Mouse (Mus musculus) lung, postnatal 14 days (tissue): ENCODE measurements at regions not wholly inside any gene's neighbourhood (a gene's known extent, or its start where the extent isn't known, plus 50 kb on each side); places are given as distances from the start of the nearest gene placed in this dataset.
A peak's percentile ranks its signal among the peaks of the same experiment; 100 is the strongest.
"Not testable (repeated sequence)": the region's sequence is repeated elsewhere in the genome, so short reads cannot be mapped to it uniquely, and the experiment has no call there.

Experiments used
- DNase-seq: peaks from one replicate; pipeline ENCODE4 v3.0.0; 2021

DNA sequence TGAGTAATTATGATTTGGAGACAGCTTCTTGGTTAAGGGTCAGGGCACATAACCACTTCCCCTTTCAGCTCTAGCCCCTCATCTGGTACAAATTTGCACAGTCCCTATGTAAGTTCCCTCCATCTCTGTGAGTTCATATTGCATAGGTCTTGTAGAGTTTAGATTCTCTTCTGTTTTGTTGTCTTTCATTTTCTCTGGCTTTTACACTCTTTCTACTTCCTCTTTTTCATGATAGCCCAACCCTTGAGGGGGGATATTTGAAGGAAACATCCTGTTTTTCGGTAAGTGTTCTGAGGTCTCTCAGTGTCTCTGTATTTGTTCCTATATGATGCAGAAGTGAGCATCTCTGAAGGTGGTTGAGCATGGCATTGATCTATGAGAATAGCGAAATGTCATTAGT, 515.7 kb upstream of the Stxbp6 start:
- no peak for DNase-seq

DNA sequence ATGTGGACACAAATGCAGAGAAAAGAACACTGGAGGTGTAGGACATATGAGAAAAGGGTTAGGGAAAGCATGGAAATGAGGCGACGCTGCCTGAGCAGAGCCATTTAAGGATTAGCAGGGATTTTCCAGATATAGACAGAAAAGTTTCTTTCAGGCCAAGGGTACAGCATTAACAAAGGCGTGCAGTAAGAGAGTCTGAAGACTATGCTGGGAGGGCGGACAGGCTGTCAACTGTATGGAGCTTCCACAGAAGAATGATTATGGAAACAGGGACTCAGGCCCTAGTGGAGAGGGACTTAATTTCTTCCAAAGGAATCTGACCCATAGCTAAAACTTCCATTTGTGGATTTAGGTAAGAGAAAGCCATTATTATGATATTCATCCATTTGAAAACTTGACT, 511.3 kb upstream of the Stxbp6 start:
- no peak for DNase-seq

- no peak for DNase-seq
These were observed 489.0 kb upstream of the Stxbp6 start for GRCm38 (mm10) chr12:45563325-45564030.

DNA sequence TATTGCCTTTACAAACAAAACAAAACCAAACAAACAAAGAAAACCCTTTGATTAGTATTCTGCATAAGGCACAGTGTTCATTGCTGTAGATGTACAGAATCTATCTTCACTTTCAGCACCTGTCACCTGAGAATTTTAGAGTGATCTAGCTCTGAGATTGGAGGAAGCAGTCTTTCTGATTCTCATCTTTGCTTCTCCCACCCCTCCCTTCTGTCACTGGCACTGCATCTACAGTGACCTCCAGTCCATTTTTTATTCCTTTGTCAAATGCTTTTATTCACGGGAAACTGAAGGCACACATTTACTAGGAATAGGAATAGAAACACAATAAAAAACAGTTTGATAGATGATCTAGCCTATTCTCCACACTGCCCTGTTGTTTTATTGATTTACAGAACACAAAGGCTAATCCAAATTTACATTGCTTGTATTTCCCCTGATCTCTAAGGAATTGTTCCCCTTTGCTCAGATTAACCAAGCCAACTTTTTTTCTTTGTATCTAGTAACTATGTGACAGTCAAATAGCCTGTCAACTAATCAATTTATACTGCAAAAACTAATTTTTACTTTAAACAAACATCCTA, 488.2 kb upstream of the Stxbp6 start:
- DNase-seq = no peak

DNA sequence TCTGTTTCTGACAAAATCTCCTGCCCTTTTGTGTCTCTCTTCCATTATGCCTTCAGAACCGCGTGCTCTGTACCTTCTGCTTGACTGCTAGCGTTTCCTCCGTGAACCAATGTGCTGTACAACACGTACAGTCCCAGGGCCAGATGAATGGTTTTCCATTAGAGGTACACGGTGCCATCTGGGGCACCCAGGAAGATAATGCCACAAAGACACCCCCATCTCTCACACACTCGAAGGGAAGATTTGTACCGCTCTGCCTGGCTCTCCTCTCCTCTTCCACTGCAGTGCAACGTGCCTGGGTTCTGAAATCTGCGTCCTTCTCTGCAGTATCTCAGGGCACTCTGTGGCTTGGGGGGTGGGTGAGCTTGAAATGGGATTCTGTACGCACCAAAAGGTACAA, 487.4 kb upstream of the Stxbp6 start:
- DNase-seq = no peak

DNA sequence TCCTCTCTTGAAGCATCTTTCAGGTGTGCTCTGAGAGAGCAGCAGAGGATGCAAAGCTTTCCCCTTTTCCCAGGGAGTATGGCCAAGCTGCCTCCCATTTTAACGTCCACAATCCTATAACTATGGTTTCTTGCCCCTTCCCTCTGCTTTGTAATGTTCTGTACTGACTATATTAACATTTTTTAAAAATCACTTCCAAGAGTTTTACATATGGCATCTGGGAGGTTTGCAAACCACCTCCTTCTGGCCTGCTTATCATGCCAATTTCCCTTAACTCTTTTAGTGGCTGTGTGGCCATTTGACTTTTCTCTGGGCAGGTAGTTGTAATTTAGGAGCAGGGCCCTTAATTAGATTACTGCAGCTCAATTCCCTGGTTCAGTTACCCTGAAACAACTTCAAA, 486.9 kb upstream of the Stxbp6 start:
- no peak for DNase-seq

DNA sequence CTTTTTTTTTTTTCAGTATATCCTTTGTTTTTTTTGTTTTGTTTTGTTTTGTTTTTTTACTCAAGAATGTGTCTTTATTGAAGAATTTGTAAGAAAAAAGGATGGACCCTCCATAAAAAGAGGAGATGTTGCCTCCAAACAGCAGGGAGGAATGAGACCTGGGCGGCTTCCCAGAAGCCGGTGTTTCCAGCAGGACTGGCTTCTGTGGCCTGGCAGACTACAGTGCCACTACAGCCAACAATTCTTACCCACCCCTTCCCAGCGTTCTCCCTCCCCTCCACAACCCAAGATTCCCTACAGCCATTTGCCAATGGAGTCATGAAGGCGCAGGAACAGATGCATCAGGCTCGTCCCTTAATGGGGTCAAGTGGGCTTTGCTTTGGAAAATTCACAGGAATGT, 475.4 kb upstream of the Stxbp6 start:
- DNase-seq = not testable (repeated sequence)

DNA sequence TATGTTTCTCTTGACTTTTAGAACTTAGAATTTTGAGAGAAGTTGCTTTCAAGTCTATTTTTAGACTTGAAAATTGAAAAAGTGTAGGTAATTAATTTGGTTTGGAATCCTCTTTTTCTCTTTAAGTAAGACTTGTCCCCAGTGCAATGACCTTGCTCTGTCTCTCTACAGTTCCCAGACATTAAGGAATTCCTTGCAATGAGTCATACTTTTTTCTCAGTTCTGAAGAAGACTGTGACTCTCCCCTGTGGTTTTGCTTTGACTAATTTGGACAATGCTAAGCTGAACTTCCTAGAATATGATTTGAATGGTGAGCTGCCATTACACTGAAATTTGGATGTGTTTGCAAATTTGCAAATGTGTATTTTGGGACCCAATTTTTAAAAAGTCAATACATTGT, 445.0 kb upstream of the Stxbp6 start:
- DNase-seq = no peak

GRCm38 (mm10) chr12:45514459-45514858, 439.9 kb upstream of the Stxbp6 start:
- no peak for DNase-seq

- no peak for DNase-seq
These were observed 433.0 kb upstream of the Stxbp6 start for GRCm38 (mm10) chr12:45507400-45507982.

- DNase-seq = no peak
These were observed 425.3 kb upstream of the Stxbp6 start for GRCm38 (mm10) chr12:45499834-45500233.

DNA sequence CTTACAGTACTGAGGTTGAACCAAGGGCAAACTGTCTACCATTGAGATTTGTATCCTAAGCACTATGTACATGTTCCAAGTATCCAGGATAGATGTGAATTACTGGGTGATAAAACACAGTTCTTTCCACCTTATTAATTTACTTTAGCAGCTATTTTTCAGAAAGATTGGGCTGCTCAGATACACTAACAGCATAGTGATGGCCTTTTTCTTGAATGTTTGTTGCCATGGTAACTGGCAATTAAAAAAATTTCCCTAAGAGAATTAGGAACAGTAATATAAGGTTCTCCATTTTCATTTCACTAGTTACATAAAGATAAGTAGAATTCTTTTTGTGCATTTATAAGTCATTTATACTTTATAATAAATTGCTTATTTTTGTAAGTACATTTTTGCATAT, 423.7 kb upstream of the Stxbp6 start:
- no peak for DNase-seq

- no peak for DNase-seq
These were observed 414.5 kb upstream of the Stxbp6 start for GRCm38 (mm10) chr12:45489029-45489428.

GRCm38 (mm10) chr12:45476881-45477280, 402.4 kb upstream of the Stxbp6 start:
- DNase-seq = no peak

DNA sequence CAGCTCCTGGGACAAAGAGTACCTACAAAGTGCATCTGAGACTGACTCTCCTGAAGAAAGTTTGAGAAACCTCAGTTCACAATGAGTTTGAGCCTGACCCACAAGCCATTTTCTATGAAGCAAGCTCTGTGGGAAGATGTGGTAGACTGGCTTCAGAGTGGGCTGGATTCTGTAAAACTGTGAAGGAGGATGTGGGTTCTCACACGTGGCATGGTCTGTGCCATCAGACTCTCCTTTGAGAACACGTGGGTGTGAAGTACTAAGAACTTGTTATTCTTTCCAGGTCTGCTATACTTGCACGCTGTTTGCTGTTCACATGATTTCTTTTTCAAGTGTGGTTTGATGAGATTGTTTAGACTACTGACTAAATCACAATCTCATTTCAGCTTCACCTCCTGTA, 393.6 kb upstream of the Stxbp6 start:
- DNase-seq = no peak

DNA sequence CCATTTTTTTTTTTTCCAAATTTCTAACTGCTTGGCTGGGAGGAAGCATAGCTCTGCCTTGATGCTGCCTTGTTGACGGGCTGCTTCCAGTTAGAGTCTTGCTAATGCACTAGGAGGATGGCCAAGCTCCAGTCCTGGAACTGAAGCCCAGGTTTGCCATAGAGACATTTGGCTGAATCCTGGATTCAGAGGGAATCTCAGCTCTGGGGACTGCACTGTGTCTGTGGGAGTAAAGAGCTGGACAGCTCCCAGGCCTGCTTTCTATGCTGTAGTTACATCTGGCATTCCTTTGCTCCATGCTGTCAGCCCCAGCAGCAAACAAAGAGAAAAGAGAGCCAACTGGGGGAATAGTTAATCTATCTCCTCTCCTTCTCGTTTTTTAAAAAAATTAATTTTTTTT, 392.5 kb upstream of the Stxbp6 start:
- DNase-seq = no peak

DNA sequence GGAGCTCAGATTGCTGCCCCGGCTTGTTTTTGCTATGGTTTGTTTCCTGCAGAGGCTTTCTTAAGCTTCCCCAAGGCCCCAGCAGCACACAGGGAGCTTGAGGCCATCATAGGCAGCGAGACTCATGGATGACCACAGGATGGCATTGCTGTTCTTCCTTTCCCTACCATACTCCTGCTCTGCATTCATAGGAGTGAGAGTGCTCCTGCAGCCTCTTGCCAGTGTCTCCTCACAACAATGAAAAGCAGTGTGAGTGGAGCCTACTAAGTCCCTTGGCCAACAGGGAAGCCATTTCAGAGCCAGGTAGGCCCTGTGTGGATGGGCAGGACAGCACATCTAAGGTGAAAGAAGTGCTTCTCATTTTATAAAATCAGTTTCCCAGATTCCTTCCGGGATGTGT, 391.6 kb upstream of the Stxbp6 start:
- no peak for DNase-seq

GRCm38 (mm10) chr12:45464952-45465351, 390.4 kb upstream of the Stxbp6 start:
- no peak for DNase-seq

- not testable (repeated sequence) for DNase-seq
These were observed 384.2 kb upstream of the Stxbp6 start for GRCm38 (mm10) chr12:45458746-45459145.

DNA sequence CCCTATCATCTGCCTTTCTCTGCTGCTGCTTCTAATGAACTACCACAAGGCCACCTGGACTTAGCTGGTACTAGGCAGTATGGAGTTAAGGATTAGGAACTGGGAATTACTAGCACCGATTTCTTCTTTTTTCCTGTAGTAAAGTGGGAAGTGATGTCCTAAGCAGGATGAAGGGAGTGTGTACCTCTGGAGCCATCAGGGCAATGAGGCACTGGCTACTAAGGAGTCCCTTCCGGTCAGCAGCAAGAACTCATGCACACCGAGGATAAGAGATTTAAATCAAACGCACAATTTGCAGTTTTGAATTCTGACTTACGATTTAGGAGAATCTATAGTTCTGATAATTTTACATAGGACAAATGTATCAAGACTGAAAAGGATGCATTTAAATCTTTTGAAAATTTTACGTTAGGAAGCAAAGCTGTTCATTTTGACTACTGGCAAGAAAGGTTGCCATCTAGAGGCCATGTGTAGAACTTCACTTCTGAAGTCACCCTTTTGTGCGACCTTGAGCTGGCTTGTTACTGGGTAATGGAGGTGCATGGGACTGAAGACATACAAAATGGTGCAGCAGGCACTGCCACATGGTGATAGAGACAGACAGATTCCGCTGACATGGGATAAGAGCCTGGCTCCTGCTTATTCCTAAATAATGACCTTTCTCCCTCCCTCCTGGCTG, 369.1 kb upstream of the Stxbp6 start:
- peak; percentile 9 for DNase-seq

DNA sequence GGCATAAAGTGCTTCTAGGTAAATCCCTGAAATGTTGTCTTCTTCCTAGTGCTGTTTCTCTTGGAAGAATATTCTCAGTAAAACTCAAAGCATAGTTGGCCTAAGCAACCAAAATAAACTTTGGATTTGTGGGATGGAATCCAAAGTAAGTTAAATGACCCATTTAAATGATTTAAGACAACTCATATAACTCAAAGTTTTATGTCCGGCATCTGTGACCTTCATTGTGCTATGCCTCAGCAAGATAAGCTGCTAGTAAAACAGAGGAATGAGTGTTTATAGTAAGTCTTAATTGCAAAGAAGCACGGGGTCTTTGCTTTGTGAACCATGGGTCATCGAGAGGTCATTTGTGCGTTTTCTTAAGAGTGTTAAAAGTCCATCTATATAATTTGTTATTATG, 368.0 kb upstream of the Stxbp6 start:
- no peak for DNase-seq

- DNase-seq = no peak
These were observed 365.2 kb upstream of the Stxbp6 start for GRCm38 (mm10) chr12:45439745-45440144.

GRCm38 (mm10) chr12:45437271-45437670, 362.8 kb upstream of the Stxbp6 start:
- no peak for DNase-seq

DNA sequence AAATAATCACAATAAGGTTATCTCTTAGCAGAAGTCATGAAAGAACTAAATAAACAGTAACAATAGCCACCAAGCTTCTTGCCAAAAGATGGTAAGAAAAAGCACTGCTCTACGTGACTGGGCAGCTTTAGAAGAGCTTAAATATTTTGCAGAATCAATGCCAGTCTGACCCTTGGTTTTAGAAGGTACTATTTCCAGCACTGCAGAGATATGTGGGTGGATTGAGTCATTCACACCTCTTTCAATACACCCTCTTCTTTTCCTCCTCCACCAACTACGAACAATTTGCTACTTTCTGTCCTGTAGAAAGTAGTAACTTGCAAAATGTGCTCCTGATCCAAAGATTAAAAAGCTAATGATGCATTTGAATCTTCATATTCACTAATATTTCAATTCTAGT, 324.9 kb upstream of the Stxbp6 start:
- no peak for DNase-seq
